Mouse (Mus musculus) c-Kit-positive CD71-positive TER-119-negative erythroid progenitor cells, embryonic 14.5 days (primary cell): ENCODE measurements at regions not wholly inside any gene's neighbourhood (a gene's known extent, or its start where the extent isn't known, plus 50 kb on each side); places are given as distances from the start of the nearest gene placed in this dataset.
A peak's percentile ranks its signal among the peaks of the same experiment; 100 is the strongest.
"Not testable (repeated sequence)": the region's sequence is repeated elsewhere in the genome, so short reads cannot be mapped to it uniquely, and the experiment has no call there.

Experiments
- DNase-seq: peaks from one replicate; pipeline ENCODE4 v3.0.0-alpha.2; 2013; ENCODE audit warnings: low read depth

DNA sequence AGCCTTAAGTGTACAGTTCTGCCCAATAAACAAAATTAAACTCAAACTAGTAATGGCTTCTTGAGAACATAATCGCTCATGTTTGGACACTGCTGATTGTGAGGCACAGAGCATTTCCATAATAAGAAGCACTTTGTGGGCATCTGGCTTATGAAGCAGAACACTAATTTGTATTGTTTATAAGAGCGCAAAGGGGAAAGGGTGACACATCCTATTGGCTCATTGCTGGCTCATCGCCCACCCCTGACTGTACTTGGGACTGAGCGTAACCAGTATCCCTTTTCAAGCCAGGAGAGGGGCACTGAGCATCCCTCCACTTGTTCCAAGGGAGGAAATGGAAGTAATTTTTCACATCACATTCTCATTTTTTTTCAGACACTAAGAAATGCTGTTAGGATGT is 288.0 kb downstream of the Sfmbt2 start:
- DNase-seq: no peak

DNA sequence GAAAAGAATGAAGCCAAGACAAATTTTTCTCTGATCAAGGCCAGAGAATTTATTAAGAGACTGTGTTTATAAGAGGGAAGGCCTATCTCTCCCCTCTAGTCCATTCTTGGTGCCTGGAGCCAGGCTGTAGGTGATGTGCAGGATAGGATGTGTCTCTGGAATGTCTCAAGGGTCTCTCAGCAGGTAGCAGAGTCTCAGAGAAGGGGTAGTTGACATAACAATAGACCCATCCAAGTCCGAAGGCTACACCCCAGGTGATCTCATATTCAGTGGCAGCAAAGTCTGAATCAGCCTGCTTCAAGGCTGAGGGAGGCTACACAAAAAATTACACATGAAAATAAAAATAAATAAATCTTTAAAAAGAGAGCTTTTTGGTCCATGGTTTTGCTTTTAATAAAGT is 297.6 kb downstream of the Sfmbt2 start:
- DNase-seq: not testable (repeated sequence)

DNA sequence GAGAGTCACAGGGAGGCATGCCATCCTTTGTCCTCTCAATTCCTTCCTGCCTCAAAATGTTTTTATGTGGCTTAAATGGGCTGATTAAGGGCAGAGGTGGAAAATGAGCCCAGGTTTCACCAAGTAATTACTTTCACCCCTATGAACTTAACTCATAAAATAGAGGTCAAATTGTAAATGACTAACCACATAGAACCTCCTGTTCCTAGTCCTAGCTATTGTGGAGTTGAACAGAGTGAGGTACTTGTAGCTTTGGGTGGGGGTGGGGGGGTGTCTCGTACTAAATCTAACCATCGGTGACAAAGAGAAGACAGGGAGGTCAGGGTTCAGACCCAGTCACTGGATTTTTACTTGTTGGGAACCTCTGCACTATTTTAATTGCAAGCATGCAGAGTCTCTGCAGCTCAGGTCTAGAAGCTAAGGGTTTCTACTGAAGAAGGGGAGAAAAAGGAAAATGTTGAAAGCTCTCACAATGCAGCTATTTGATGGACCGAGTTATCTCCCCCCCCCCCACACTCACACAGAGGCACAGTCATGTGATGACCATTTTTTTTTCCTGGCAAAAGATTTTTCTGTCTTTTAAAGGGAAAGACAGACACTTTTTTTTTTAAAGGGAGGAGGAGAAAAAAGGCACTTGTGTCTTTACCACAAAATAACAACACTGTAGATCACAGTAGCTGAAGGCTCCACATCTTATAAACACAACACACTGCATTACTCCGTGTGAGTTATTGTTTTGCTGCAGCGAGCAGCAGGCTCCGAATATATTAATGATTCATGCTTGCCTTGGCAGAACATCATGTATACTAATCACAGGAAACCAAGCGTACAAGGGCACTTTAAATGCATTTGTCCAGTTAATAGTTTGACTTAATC is 300.4 kb downstream of the Sfmbt2 start:
- no peak for DNase-seq

- no peak for DNase-seq
Observed at GRCm38 (mm10) chr2:10671299-10671632, 301.0 kb downstream of the Sfmbt2 start.

- DNase-seq: no peak
Observed at GRCm38 (mm10) chr2:10672196-10672595, 301.9 kb downstream of the Sfmbt2 start.

GRCm38 (mm10) chr2:10674738-10675349 is 304.5 kb downstream of the Sfmbt2 start:
- no peak for DNase-seq

DNA sequence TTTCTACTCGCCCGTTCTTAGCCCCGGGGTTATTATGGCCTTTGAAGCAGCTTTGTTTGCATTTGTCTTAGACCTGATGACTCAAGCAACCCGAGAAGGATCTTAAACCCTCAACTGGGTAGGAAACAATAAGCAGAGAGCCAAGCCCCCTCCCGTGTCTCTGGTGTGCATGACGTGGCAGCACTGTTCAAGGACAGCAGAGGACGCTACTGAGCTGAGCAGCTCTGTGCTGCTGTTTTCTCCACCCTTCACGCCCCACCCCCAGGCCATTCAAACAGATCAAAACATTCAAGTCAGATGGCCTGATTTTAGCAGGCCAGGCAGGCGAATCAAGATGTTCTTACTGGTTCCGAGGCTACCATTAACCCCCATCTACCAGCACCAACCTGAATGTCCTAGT is 331.1 kb downstream of the Sfmbt2 start:
- DNase-seq: no peak

GRCm38 (mm10) chr2:10718366-10718765 is 348.1 kb downstream of the Sfmbt2 start:
- DNase-seq: no peak

- DNase-seq: not testable (repeated sequence)
Observed at GRCm38 (mm10) chr2:10734337-10734736, 364.0 kb downstream of the Sfmbt2 start.

- no peak for DNase-seq
Observed at GRCm38 (mm10) chr2:10736696-10737457, 366.6 kb downstream of the Sfmbt2 start.

DNA sequence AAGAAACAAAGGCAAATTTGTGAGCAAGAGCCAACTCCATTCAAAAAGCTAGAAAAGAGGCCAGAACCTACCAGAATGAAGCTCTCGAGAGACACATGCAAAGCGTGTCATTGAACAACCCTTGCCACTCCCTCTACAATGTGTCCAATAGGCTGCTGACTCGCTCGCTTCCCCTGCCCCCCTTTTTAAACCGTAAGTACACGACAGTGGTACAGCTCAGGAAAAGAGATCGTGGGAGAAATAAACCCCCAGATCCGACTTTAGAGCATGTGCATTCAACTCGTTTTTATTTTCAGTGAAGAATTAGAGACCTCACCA is 367.1 kb downstream of the Sfmbt2 start:
- DNase-seq: no peak

GRCm38 (mm10) chr2:10745127-10745526 is 374.8 kb downstream of the Sfmbt2 start:
- DNase-seq: no peak

DNA sequence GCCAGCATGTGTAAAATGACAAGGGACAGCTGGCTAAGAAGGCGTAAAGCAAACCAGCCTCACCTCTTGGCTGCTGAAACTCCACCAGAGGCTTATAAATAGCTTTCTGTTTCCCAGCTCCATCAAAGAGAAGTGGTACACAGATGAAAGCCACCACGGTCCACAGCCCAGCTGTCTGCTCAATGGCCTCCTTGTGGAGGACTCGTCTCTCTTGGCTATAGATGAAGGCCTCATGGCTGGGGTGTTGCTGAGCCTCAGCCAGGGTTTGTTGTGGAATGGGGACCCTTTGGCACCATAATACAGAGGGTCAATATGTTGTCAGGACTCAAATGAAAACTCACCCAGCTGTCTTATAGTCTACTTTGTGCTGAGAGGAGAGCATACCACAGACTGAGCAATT is 385.1 kb downstream of the Sfmbt2 start:
- DNase-seq: no peak

- DNase-seq: no peak
Observed at GRCm38 (mm10) chr2:10757202-10757840, 387.0 kb downstream of the Sfmbt2 start.

- DNase-seq: no peak
Observed at GRCm38 (mm10) chr2:10757886-10758285, 387.6 kb downstream of the Sfmbt2 start.

DNA sequence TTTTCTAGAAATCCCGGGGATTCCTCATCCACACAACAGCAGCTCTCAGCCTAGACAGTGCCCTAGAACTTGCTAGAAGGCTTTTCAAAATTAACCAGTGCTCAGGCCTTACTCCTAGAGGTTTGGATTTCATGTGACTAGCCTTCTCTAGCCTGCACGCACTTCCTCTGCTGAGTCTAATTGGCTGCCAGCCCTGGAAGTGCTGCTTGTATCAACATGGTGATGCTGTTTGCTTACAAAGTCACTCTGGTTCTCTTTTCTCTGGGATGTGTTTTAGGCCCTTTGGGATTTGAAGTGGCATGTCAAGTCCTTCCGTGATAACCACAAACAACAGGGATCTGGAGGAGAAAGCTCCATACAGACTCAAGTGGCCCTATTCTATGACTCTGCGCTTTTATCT is 391.9 kb downstream of the Sfmbt2 start:
- DNase-seq: no peak

DNA sequence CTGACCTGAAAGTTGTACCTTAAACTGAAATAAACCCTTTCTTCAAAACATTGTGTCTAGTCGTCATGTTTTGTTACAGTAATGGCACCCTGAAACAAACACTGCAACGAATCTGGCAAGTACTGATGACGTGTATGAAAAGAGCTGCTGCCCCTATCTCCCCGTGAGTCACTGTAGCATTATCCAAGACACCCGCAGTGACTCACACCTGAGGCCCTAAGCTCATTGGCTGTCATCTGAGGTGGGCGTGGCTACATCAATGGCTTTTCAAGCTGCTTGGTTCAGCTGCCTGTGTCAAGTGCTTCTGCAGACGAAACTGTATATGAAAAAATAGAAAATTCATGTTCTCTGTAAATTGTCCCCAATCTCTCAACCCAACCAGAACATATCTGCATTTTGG is 388.8 kb upstream of the Prkcq start:
- no peak for DNase-seq

DNA sequence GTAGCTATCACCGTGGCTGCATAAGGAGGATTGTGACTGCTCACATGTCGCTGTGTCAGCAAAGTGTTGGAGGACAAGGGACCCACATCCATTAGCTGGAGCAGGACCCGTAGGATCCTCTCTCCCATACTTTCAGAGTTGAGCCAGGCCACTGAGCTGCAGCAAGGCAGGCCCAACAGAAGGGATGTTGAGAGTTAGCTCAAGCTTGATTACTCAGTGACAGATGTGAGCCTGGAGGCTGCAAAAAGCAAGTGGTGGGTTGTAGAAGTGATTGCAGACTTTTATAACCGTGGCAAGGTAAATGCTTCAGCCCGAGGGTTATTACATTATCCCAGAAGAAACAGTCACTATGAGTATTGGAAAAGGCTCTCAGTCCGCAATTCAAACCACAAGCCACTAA is 388.3 kb upstream of the Prkcq start:
- no peak for DNase-seq

GRCm38 (mm10) chr2:10784266-10784665 is 387.6 kb upstream of the Prkcq start:
- DNase-seq: no peak

DNA sequence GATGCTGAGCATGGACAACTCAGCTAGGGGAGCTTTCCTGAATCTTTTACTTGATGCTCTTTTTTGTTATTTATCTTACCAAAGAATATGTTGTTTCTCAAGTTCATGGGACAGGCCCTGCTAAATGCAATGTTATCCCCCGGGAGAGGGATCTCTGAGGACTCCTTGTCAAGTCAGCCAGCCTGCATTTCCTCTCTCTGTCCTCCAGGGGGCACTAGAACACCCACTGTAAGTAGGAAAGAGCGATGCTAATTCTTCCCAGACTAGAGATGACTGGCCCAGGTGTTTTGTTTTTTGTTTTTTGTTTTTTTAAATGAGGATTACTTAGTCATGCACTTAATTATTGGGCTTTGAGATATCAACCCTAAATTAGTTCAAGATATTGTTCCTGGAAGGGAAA is 386.8 kb upstream of the Prkcq start:
- peak; percentile 23 for DNase-seq

GRCm38 (mm10) chr2:10788509-10788908 is 383.4 kb upstream of the Prkcq start:
- no peak for DNase-seq

GRCm38 (mm10) chr2:10791233-10791632 is 380.7 kb upstream of the Prkcq start:
- no peak for DNase-seq

DNA sequence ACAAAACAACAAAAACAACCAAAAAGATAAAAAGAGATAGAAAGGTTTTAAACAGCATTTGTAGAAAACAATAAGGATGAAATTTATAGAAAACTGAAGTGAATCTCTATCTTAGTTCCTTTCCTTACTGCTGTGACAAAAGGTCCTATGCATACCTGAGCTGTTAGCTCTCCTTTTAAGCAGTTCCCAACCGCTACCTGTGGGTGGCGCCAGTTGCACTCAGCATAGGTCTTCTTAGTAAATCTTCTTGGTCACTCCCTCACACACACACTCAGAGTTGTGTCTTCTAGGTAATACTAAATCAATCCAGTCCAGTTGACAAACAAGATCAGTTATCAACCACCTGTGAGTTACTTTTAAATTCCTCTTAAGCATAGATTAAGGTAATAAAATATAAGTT is 355.5 kb upstream of the Prkcq start:
- DNase-seq: no peak
